Mouse (Mus musculus) activated CD4-positive, CD25-positive, alpha-beta regulatory T cell, adult 9 weeks (primary cell): ENCODE measurements around the gene Ccdc172. TPM values are rescaled to one million over a fixed set of nuclear protein-coding genes. Genes with fewer than 3 reads are reported as not detected.

ENCODE experiments used
- polyA plus RNA-seq: library from polyadenylated mRNA; unstranded; fragments of 100-300 nt; shearing (Covaris generic); gene quantifications from one replicate; pipeline ENCODE4 v1.2.1, GENCODE M21; 2017

The Ccdc172 gene
- polyA plus RNA-seq: not detected

DNA sequence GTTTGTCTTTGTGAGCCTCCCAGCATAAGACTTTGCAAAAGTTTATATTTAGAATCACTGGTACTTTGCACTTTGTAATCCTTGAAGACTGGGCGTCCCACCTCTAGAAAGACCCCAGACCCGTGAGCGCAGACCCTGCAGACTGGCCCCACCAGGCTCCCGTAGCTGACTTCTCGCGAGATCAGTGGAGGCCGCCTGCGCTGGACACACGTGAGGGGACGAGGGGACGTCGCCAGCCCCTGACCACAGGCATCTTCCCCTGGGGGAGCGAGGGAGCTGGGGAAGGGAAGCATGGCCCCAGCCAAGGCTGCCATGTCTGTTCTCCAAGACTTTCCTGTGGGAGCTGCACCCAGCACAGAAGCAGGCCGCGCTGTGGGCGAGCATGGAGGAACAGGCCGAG, at the start of gene Ccdc172:
Gene Ccdc172 (plus strand): TSS at position 176 of the 400 bp plus-strand sequence.

Other genes starting within 250 kb of the Ccdc172 start
- 0.51 TPM for gene Gfra1, start 56.1 kb upstream of the Ccdc172 start, polyA plus RNA-seq
- gene Pnlip, start 140.5 kb downstream of the Ccdc172 start, polyA plus RNA-seq: not detected
- not detected for gene Pnliprp1, start 216.9 kb downstream of the Ccdc172 start, polyA plus RNA-seq
- not detected for gene Pnliprp2, start 247.7 kb downstream of the Ccdc172 start, polyA plus RNA-seq